Mouse (Mus musculus): ENCODE data around the gene Tom1. TPM values are rescaled to one million over a fixed set of nuclear protein-coding genes. Genes with fewer than 3 reads are reported as not detected.

The Tom1 gene
- 10 to 100 TPM; 40.8 to 46.1 TPM for total RNA-seq (2021)
- long read RNA-seq, experiment 1, transcript Tom1-202 (15 exons, 2,267 nt), result major isoform, 36 of 48 reads
- long read RNA-seq, experiment 1, partial matches to known transcripts, result 6 of 48 reads
- long read RNA-seq, experiment 1, other reads (novel, unspliced or antisense), result 6 of 48 reads
- long read RNA-seq, experiment 2, transcript Tom1-202 (15 exons, 2,267 nt), result major isoform, 42 of 53 reads
- long read RNA-seq, experiment 2, partial matches to known transcripts, result 7 of 53 reads
- long read RNA-seq, experiment 2, other reads (novel, unspliced or antisense), result 4 of 53 reads

- DNase-seq (ENCODE audit: low spot score in 2 of 2), result peak; percentile 97 to 100
Measured at GRCm38 (mm10) chr8:75033511-75034243, at the start of gene Tom1. Tom1 (plus strand) TSS chr8:75033705.

GRCm38 (mm10) chr8:74987436-74987835 lies 46.1 kb upstream of the Tom1 start:
- no peak for DNase-seq (ENCODE audit: low spot score in 2 of 2)

GRCm38 (mm10) chr8:74990021-74990420 lies 43.5 kb upstream of the Tom1 start:
- DNase-seq (ENCODE audit: low spot score in 2 of 2), result peak; percentile 16 to 26

- DNase-seq (ENCODE audit: low spot score in 2 of 2), result no peak
Measured at GRCm38 (mm10) chr8:74993081-74993474, 40.4 kb upstream of the Tom1 start, which contains the start of gene Hmgxb4. Hmgxb4 (plus strand) TSS chr8:74993356.

GRCm38 (mm10) chr8:74993475-74994451 lies 39.7 kb upstream of the Tom1 start:
- DNase-seq (ENCODE audit: low spot score in 2 of 2), result peak; percentile 79 to 82

- no peak for DNase-seq (ENCODE audit: low spot score in 2 of 2)
Measured at GRCm38 (mm10) chr8:74994540-74994939, 39.0 kb upstream of the Tom1 start.

- DNase-seq (ENCODE audit: low spot score in 2 of 2), result no peak
Measured at GRCm38 (mm10) chr8:75000431-75000830, 33.1 kb upstream of the Tom1 start.

GRCm38 (mm10) chr8:75008826-75009225 lies 24.7 kb upstream of the Tom1 start:
- no peak for DNase-seq (ENCODE audit: low spot score in 2 of 2)

GRCm38 (mm10) chr8:75013557-75013956 lies 19.9 kb upstream of the Tom1 start:
- DNase-seq (ENCODE audit: low spot score in 2 of 2), result no peak

- DNase-seq (ENCODE audit: low spot score in 2 of 2), result no peak
Measured at GRCm38 (mm10) chr8:75013964-75014363, 19.5 kb upstream of the Tom1 start.

- DNase-seq (ENCODE audit: low spot score in 2 of 2), result no peak
Measured at GRCm38 (mm10) chr8:75015981-75016380, 17.5 kb upstream of the Tom1 start.

GRCm38 (mm10) chr8:75016422-75016821 lies 17.1 kb upstream of the Tom1 start:
- DNase-seq (ENCODE audit: low spot score in 2 of 2), result no peak

- DNase-seq (ENCODE audit: low spot score in 2 of 2), result no peak
Measured at GRCm38 (mm10) chr8:75018274-75018972, 15.1 kb upstream of the Tom1 start.

- no peak for DNase-seq (ENCODE audit: low spot score in 2 of 2)
Measured at GRCm38 (mm10) chr8:75023660-75024316, 9.7 kb upstream of the Tom1 start.

- DNase-seq (ENCODE audit: low spot score in 2 of 2), result no peak
Measured at GRCm38 (mm10) chr8:75025809-75026208, 7.7 kb upstream of the Tom1 start.

GRCm38 (mm10) chr8:75030453-75031024 lies 3.0 kb upstream of the Tom1 start:
- DNase-seq (ENCODE audit: low spot score in 2 of 2), result no peak

- no peak for DNase-seq (ENCODE audit: low spot score in 2 of 2)
Measured at GRCm38 (mm10) chr8:75032961-75033360, 544 bp upstream of the Tom1 start.

GRCm38 (mm10) chr8:75034285-75034684 lies 780 bp downstream of the Tom1 start:
- no peak for DNase-seq (ENCODE audit: low spot score in 2 of 2)

GRCm38 (mm10) chr8:75035640-75036039 lies 2.1 kb downstream of the Tom1 start:
- no peak for DNase-seq (ENCODE audit: low spot score in 2 of 2)

- no peak for DNase-seq (ENCODE audit: low spot score in 2 of 2)
Measured at GRCm38 (mm10) chr8:75038497-75038896, 5.0 kb downstream of the Tom1 start.

All from adrenal gland, adult 18-20 months (tissue).